Mouse (Mus musculus) neural tube, embryonic 15.5 days (tissue): Measurements from ENCODE around the gene Rnf40. TPM values are rescaled to one million over a fixed set of nuclear protein-coding genes. Genes with fewer than 3 reads are reported as not detected.
"Not testable (repeated sequence)": the region's sequence is repeated elsewhere in the genome, so short reads cannot be mapped to it uniquely, and the experiment has no call there.

Experiments used
- ATAC-seq: fragments of 200-750 bp; cut with Nextera tagmentation; 2 replicates; pipeline ENCODE4 v1.8.0; 2017; ENCODE audit warnings: mild to moderate bottlenecking, moderate TSS enrichment, moderate library complexity; ENCODE audit not compliant: low FRiP score
- H3K27ac ChIP-seq: fragments of 300-500 bp; sonication (generic); replicated peaks from 2 replicates; pipeline ENCODE4 v1.5.1; 2015; ENCODE audit warnings: mild to moderate bottlenecking, inconsistent platforms
- H3K27me3 ChIP-seq: fragments of 300-500 bp; sonication (generic); replicated peaks from 2 replicates; pipeline ENCODE4 v1.6.1; 2015; ENCODE audit warnings: inconsistent platforms
- H3K36me3 ChIP-seq: fragments of 300-500 bp; sonication (generic); 2 replicates; pipeline ENCODE4 v1.6.1; 2015; ENCODE audit warnings: inconsistent platforms
- H3K4me1 ChIP-seq: fragments of 300-500 bp; sonication (generic); 2 replicates; pipeline ENCODE4 v1.6.1; 2015; ENCODE audit warnings: inconsistent platforms
- H3K4me2 ChIP-seq: fragments of 300-500 bp; sonication (generic); 2 replicates; pipeline ENCODE4 v1.6.1; 2015; ENCODE audit warnings: inconsistent platforms, mild to moderate bottlenecking, moderate library complexity
- H3K4me3 ChIP-seq: fragments of 300-500 bp; sonication (generic); replicated peaks from 2 replicates; pipeline ENCODE4 v1.5.1; 2015; ENCODE audit warnings: mild to moderate bottlenecking, inconsistent platforms
- H3K9ac ChIP-seq: fragments of 300-500 bp; sonication (generic); replicated peaks from 2 replicates; pipeline ENCODE4 v1.6.1; 2015; ENCODE audit warnings: mild to moderate bottlenecking, inconsistent platforms
- H3K9me3 ChIP-seq: fragments of 300-500 bp; sonication (generic); replicated peaks from 2 replicates; pipeline ENCODE4 v1.6.1; 2016; ENCODE audit warnings: inconsistent platforms
- WGBS: fragments of 180-500 bp; shearing (Covaris S2); methylation state at CpG from one replicate; pipeline ENCODE4 v1.1.7; 2015; ENCODE audit warnings: mixed read lengths; 5-methylcytosine and 5-hydroxymethylcytosine counted together
- polyA plus RNA-seq: library from polyadenylated mRNA; unstranded; fragments of >200 nt; fragmentation: Nextera tagmentation; extraction: Ambion mirVana; gene quantifications from 2 replicates; pipeline ENCODE4 v1.2.1, GENCODE M21; 2015

Gene Rnf40
- polyA plus RNA-seq, 1 experiment from 2014 or later, result 37.9 TPM

GRCm38 (mm10) chr7:127607150-127607549 lies 18.6 kb downstream of the Rnf40 start:
- no peaks in the 10 kb centered on the region for H3K27me3 ChIP-seq
- H3K9ac ChIP-seq, result no peak overlapping the region
- H3K4me2 ChIP-seq, result no peak overlapping the region
- no peaks in the 10 kb centered on the region for H3K4me1 ChIP-seq
- peaks cover 83% of the 10 kb centered on the region for H3K36me3 ChIP-seq
- no peak overlapping the region for H3K27ac ChIP-seq
- 85% methylated on average over 6 of the region's 6 CpGs for WGBS
- no peaks in the 10 kb centered on the region for H3K9me3 ChIP-seq
- ATAC-seq, result no peak
- H3K4me3 ChIP-seq, result no peak overlapping the region

GRCm38 (mm10) chr7:127611011-127611410 lies 22.4 kb downstream of the Rnf40 start:
- no peaks in the 10 kb centered on the region for H3K9me3 ChIP-seq
- H3K9ac ChIP-seq, result no peak overlapping the region
- H3K27ac ChIP-seq, result no peak overlapping the region
- no peak for ATAC-seq
- no peaks in the 10 kb centered on the region for H3K27me3 ChIP-seq
- H3K4me2 ChIP-seq, result no peak overlapping the region
- WGBS, result 95% methylated on average over 29 of the region's 29 CpGs
- H3K36me3 ChIP-seq, result peaks cover 66% of the 10 kb centered on the region
- peaks cover 21% of the 10 kb centered on the region for H3K4me1 ChIP-seq
- H3K4me3 ChIP-seq, result no peak overlapping the region

GRCm38 (mm10) chr7:127611561-127611960 lies 23.0 kb downstream of the Rnf40 start:
- no peak overlapping the region for H3K9ac ChIP-seq
- H3K27ac ChIP-seq, result no peak overlapping the region
- H3K9me3 ChIP-seq, result no peaks in the 10 kb centered on the region
- WGBS, result 97% methylated on average over 26 of the region's 26 CpGs
- H3K36me3 ChIP-seq, result peaks cover 61% of the 10 kb centered on the region
- peaks cover 27% of the 10 kb centered on the region for H3K4me1 ChIP-seq
- no peaks in the 10 kb centered on the region for H3K27me3 ChIP-seq
- no peak overlapping the region for H3K4me3 ChIP-seq
- H3K4me2 ChIP-seq, result no peak overlapping the region
- no peak for ATAC-seq

- no peak overlapping the region for H3K27ac ChIP-seq
- no peak for ATAC-seq
- H3K36me3 ChIP-seq, result peaks cover 42% of the 10 kb centered on the region
- H3K4me2 ChIP-seq, result peak overlapping the region; percentile 86
- no peaks in the 10 kb centered on the region for H3K27me3 ChIP-seq
- peak overlapping the region; percentile 96 for H3K4me3 ChIP-seq
- peaks cover 38% of the 10 kb centered on the region for H3K4me1 ChIP-seq
- 89% methylated on average over 8 of the region's 8 CpGs for WGBS
- no peaks in the 10 kb centered on the region for H3K9me3 ChIP-seq
- H3K9ac ChIP-seq, result peak overlapping the region; percentile 92; the same call in 1 of the 2 replicates
Observed at GRCm38 (mm10) chr7:127613501-127613900, 24.9 kb downstream of the Rnf40 start.

GRCm38 (mm10) chr7:127614091-127614490 lies 25.5 kb downstream of the Rnf40 start:
- no peaks in the 10 kb centered on the region for H3K9me3 ChIP-seq
- 26% methylated on average over 8 of the region's 8 CpGs for WGBS
- H3K4me2 ChIP-seq, result peak overlapping the region; percentile 86
- peak overlapping the region; percentile 89; the same call in 1 of the 2 replicates for H3K27ac ChIP-seq
- H3K36me3 ChIP-seq, result peaks cover 36% of the 10 kb centered on the region
- no peak for ATAC-seq
- H3K9ac ChIP-seq, result peak overlapping the region; percentile 92
- H3K4me1 ChIP-seq, result peaks cover 38% of the 10 kb centered on the region
- no peaks in the 10 kb centered on the region for H3K27me3 ChIP-seq
- H3K4me3 ChIP-seq, result peak overlapping the region; percentile 96

GRCm38 (mm10) chr7:127614511-127614890 lies 25.9 kb downstream of the Rnf40 start:
- Histone ChIP-seq H3K9ac (peak overlapping the region; percentile 92), H3K27me3 (no peaks in the 10 kb centered on the region), H3K9me3 (no peaks in the 10 kb centered on the region), H3K4me3 (peak overlapping the region; percentile 96), H3K27ac (peak overlapping the region; percentile 89), H3K4me2 (peak overlapping the region; percentile 86), H3K36me3 (peaks cover 32% of the 10 kb centered on the region), H3K4me1 (peaks cover 38% of the 10 kb centered on the region)
- under 1% methylated on average over 44 of the region's 44 CpGs for WGBS
- peak; percentile 22 for ATAC-seq

- Histone ChIP-seq H3K4me1 (peaks cover 38% of the 10 kb centered on the region), H3K4me3 (peak within 1 kb of the TSS; percentile 96), H3K4me2 (peak within 1 kb of the TSS; percentile 86), H3K36me3 (peaks cover 25% of the 10 kb centered on the region), H3K9me3 (no peaks in the 10 kb centered on the region), H3K27ac (peak within 1 kb of the TSS; percentile 89), H3K27me3 (no peaks in the 10 kb centered on the region), H3K9ac (peak within 1 kb of the TSS; percentile 92)
- ATAC-seq, result peak; percentile 92
- WGBS, result under 1% methylated on average over 50 of the region's 50 CpGs
Observed at GRCm38 (mm10) chr7:127614891-127615843, 26.6 kb downstream of the Rnf40 start, which contains the start of gene Zfp629. TSS of gene Zfp629 (minus strand) at chr7:127615797.

- H3K27ac ChIP-seq, result no peak overlapping the region; the same call in 1 of the 2 replicates
- 53% methylated on average over 1 of the region's 1 CpGs for WGBS
- 0 out of 2 replicates have a peak overlapping the region, but pooled peaks have one; percentile 92 for H3K9ac ChIP-seq
- peaks cover 14% of the 10 kb centered on the region for H3K36me3 ChIP-seq
- no peak for ATAC-seq
- H3K9me3 ChIP-seq, result no peaks in the 10 kb centered on the region
- peak overlapping the region; percentile 86 for H3K4me2 ChIP-seq
- no peaks in the 10 kb centered on the region for H3K27me3 ChIP-seq
- H3K4me3 ChIP-seq, result peak overlapping the region; percentile 96
- H3K4me1 ChIP-seq, result peaks cover 38% of the 10 kb centered on the region
Observed at GRCm38 (mm10) chr7:127616336-127616735, 27.8 kb downstream of the Rnf40 start.

GRCm38 (mm10) chr7:127616881-127617280 lies 28.3 kb downstream of the Rnf40 start:
- Histone ChIP-seq H3K4me3 (no peak overlapping the region), H3K4me1 (peaks cover 38% of the 10 kb centered on the region), H3K9ac (no peak overlapping the region), H3K36me3 (peaks cover 8% of the 10 kb centered on the region), H3K27me3 (no peaks in the 10 kb centered on the region), H3K9me3 (no peaks in the 10 kb centered on the region), H3K27ac (no peak overlapping the region), H3K4me2 (no peak overlapping the region)
- ATAC-seq, result no peak
- 87% methylated on average over 1 of the region's 1 CpGs for WGBS

- 27% methylated on average over 2 of the region's 2 CpGs for WGBS
- Histone ChIP-seq H3K4me2 (no peak overlapping the region), H3K4me3 (no peak overlapping the region), H3K4me1 (peaks cover 35% of the 10 kb centered on the region), H3K9ac (no peak overlapping the region), H3K27ac (no peak overlapping the region), H3K9me3 (no peaks in the 10 kb centered on the region), H3K27me3 (no peaks in the 10 kb centered on the region), H3K36me3 (no peaks in the 10 kb centered on the region)
- no peak for ATAC-seq
Observed at GRCm38 (mm10) chr7:127617962-127618361, 29.4 kb downstream of the Rnf40 start.

GRCm38 (mm10) chr7:127618402-127618801 lies 29.8 kb downstream of the Rnf40 start:
- not testable (repeated sequence) for H3K9ac ChIP-seq, H3K4me3 ChIP-seq, H3K36me3 ChIP-seq, H3K27ac ChIP-seq, ATAC-seq, H3K9me3 ChIP-seq, H3K4me2 ChIP-seq, H3K27me3 ChIP-seq
- 89% methylated on average over 7 of the region's 8 CpGs for WGBS
- H3K4me1 ChIP-seq, result peaks cover 31% of the 10 kb centered on the region

GRCm38 (mm10) chr7:127626039-127626438 lies 37.5 kb downstream of the Rnf40 start:
- ATAC-seq, result no peak
- no peak overlapping the region for H3K27ac ChIP-seq
- no peak overlapping the region for H3K4me3 ChIP-seq
- no peaks in the 10 kb centered on the region for H3K4me1 ChIP-seq
- no peak overlapping the region for H3K9ac ChIP-seq
- WGBS, result 97% methylated on average over 7 of the region's 7 CpGs
- no peaks in the 10 kb centered on the region for H3K36me3 ChIP-seq
- no peak overlapping the region for H3K4me2 ChIP-seq
- no peaks in the 10 kb centered on the region for H3K27me3 ChIP-seq
- no peaks in the 10 kb centered on the region for H3K9me3 ChIP-seq
